Mouse (Mus musculus): Measurements from ENCODE around the gene Zfp563. TPM values are rescaled to one million over a fixed set of nuclear protein-coding genes. Genes with fewer than 3 reads are reported as not detected.

Gene Zfp563
- polyA plus RNA-seq, 1 experiment = 5.5 TPM

GRCm38 (mm10) chr17:33092391-33093193, 3.5 kb downstream of the Zfp563 start:
- Histone ChIP-seq H3K27me3 (ENCODE audit: control insufficient read depth, insufficient read depth, low read length, poor library complexity, severe bottlenecking) (no peaks in the 10 kb centered on the region), H3K4me3 (ENCODE audit: low read depth, low read length) (peak overlapping the region; percentile 77), H3K36me3 (ENCODE audit: control insufficient read depth, insufficient read depth, low read length, poor library complexity, severe bottlenecking) (no peaks in the 10 kb centered on the region), H3K27ac (ENCODE audit: insufficient read depth, low read length) (no peak overlapping the region), H3K9ac (ENCODE audit: low read depth, poor library complexity, severe bottlenecking) (peak overlapping the region; percentile 44), H3K9me3 (replicated peaks; ENCODE audit: control insufficient read depth, insufficient read depth, low read length, poor library complexity, severe bottlenecking) (no peaks in the 10 kb centered on the region), H3K4me1 (ENCODE audit: control insufficient read depth, insufficient read depth, low read length) (no peaks in the 10 kb centered on the region)
- TF ChIP-seq CTCF (IDR thresholded peaks at IDR 0.05; ENCODE audit: low read depth, low read length) (no peak), POLR2A (IDR thresholded peaks at IDR 0.05; ENCODE audit: insufficient read depth, low read length) (no peak)

- no peaks in the 10 kb centered on the region for H3K36me3 ChIP-seq (ENCODE audit: control insufficient read depth, insufficient read depth, low read length, poor library complexity, severe bottlenecking)
- no peaks in the 10 kb centered on the region for H3K27me3 ChIP-seq (ENCODE audit: control insufficient read depth, insufficient read depth, low read length, poor library complexity, severe bottlenecking)
- no peaks in the 10 kb centered on the region for H3K9me3 ChIP-seq (replicated peaks; ENCODE audit: control insufficient read depth, insufficient read depth, low read length, poor library complexity, severe bottlenecking)
- no peak overlapping the region for H3K9ac ChIP-seq (ENCODE audit: low read depth, poor library complexity, severe bottlenecking)
- TF ChIP-seq EP300 (IDR thresholded peaks at IDR 0.05; ENCODE audit: insufficient read depth, low read depth, low read length) (no peak), POLR2A (IDR thresholded peaks at IDR 0.05; ENCODE audit: insufficient read depth, low read length) (no peak), CTCF (IDR thresholded peaks at IDR 0.05; ENCODE audit: low read depth, low read length) (no peak)
- H3K4me1 ChIP-seq (ENCODE audit: control insufficient read depth, insufficient read depth, low read length) = no peaks in the 10 kb centered on the region
- H3K4me3 ChIP-seq (ENCODE audit: low read depth, low read length) = no peak overlapping the region
- H3K27ac ChIP-seq (ENCODE audit: insufficient read depth, low read length) = no peak overlapping the region
Observed at GRCm38 (mm10) chr17:33097396-33097795, 8.3 kb downstream of the Zfp563 start.

GRCm38 (mm10) chr17:33124546-33124945, 35.4 kb downstream of the Zfp563 start:
- no peak overlapping the region for H3K27ac ChIP-seq (ENCODE audit: insufficient read depth, low read length)
- no peaks in the 10 kb centered on the region for H3K4me1 ChIP-seq (ENCODE audit: control insufficient read depth, insufficient read depth, low read length)
- no peaks in the 10 kb centered on the region for H3K27me3 ChIP-seq (ENCODE audit: control insufficient read depth, insufficient read depth, low read length, poor library complexity, severe bottlenecking)
- TF ChIP-seq CTCF (IDR thresholded peaks at IDR 0.05; ENCODE audit: low read depth, low read length) = no peak
- no peak for TF ChIP-seq POLR2A (IDR thresholded peaks at IDR 0.05; ENCODE audit: insufficient read depth, low read length)
- TF ChIP-seq EP300 (IDR thresholded peaks at IDR 0.05; ENCODE audit: insufficient read depth, low read depth, low read length) = no peak
- H3K9ac ChIP-seq (ENCODE audit: low read depth, poor library complexity, severe bottlenecking) = no peak overlapping the region
- no peak overlapping the region for H3K4me3 ChIP-seq (ENCODE audit: low read depth, low read length)
- no peaks in the 10 kb centered on the region; the same call in 1 of the 2 replicates for H3K9me3 ChIP-seq (replicated peaks; ENCODE audit: control insufficient read depth, insufficient read depth, low read length, poor library complexity, severe bottlenecking)
- no peaks in the 10 kb centered on the region for H3K36me3 ChIP-seq (ENCODE audit: control insufficient read depth, insufficient read depth, low read length, poor library complexity, severe bottlenecking)

- no peak overlapping the region for H3K4me3 ChIP-seq (ENCODE audit: low read depth, low read length)
- TF ChIP-seq POLR2A (IDR thresholded peaks at IDR 0.05; ENCODE audit: insufficient read depth, low read length) (no peak), CTCF (IDR thresholded peaks at IDR 0.05; ENCODE audit: low read depth, low read length) (no peak), EP300 (IDR thresholded peaks at IDR 0.05; ENCODE audit: insufficient read depth, low read depth, low read length) (no peak)
- H3K27me3 ChIP-seq (ENCODE audit: control insufficient read depth, insufficient read depth, low read length, poor library complexity, severe bottlenecking) = no peaks in the 10 kb centered on the region
- no peaks in the 10 kb centered on the region; the same call in 1 of the 2 replicates for H3K9me3 ChIP-seq (replicated peaks; ENCODE audit: control insufficient read depth, insufficient read depth, low read length, poor library complexity, severe bottlenecking)
- no peak overlapping the region for H3K27ac ChIP-seq (ENCODE audit: insufficient read depth, low read length)
- no peak overlapping the region for H3K9ac ChIP-seq (ENCODE audit: low read depth, poor library complexity, severe bottlenecking)
- no peaks in the 10 kb centered on the region for H3K36me3 ChIP-seq (ENCODE audit: control insufficient read depth, insufficient read depth, low read length, poor library complexity, severe bottlenecking)
- H3K4me1 ChIP-seq (ENCODE audit: control insufficient read depth, insufficient read depth, low read length) = no peaks in the 10 kb centered on the region
Observed at GRCm38 (mm10) chr17:33126257-33126656, 37.1 kb downstream of the Zfp563 start.

DNA sequence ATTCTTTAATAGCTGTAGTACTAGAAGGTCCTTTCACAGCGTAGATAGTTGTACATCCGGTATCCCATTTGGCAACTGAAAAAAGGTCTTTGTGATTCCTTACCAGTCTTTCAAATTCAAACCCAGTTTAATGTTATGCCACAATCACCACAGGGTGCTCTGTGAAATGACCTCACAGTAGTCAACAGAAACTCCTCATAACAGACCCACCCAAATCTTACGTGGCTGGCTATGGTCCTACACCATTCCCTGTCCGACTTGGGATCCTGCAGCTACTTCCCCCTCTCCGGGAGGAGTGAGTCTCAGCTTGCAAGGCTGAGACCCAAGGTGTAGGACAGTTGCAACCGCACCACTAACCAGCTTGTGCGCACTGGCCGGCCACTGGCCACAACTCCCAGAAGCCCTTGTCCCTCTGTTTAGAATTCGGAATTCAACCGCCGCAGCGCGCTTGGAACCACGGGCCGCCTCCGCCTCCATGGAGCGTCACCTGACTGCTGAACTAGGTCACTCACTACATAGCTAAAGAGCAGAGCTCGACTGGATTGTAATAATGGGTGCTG, 50.2 kb downstream of the Zfp563 start, which contains the start of gene Morc2b:
Morc2b (minus strand) TSS at position 423 of the 560 bp plus-strand sequence.
- TF ChIP-seq CTCF (IDR thresholded peaks at IDR 0.05; ENCODE audit: low read depth, low read length) (no peak), EP300 (IDR thresholded peaks at IDR 0.05; ENCODE audit: insufficient read depth, low read depth, low read length) (no peak), POLR2A (IDR thresholded peaks at IDR 0.05; ENCODE audit: insufficient read depth, low read length) (no peak)
- H3K9ac ChIP-seq (ENCODE audit: low read depth, poor library complexity, severe bottlenecking) = 0 out of 2 replicates have a peak within 1 kb of the TSS, but pooled peaks have one; percentile 25
- H3K4me3 ChIP-seq (ENCODE audit: low read depth, low read length) = peak within 1 kb of the TSS; percentile 64
- no peaks in the 10 kb centered on the region for H3K27me3 ChIP-seq (ENCODE audit: control insufficient read depth, insufficient read depth, low read length, poor library complexity, severe bottlenecking)
- H3K27ac ChIP-seq (ENCODE audit: insufficient read depth, low read length) = no peak within 1 kb of the TSS
- H3K4me1 ChIP-seq (ENCODE audit: control insufficient read depth, insufficient read depth, low read length) = no peaks in the 10 kb centered on the region
- no peaks in the 10 kb centered on the region for H3K9me3 ChIP-seq (replicated peaks; ENCODE audit: control insufficient read depth, insufficient read depth, low read length, poor library complexity, severe bottlenecking)
- no peaks in the 10 kb centered on the region for H3K36me3 ChIP-seq (ENCODE audit: control insufficient read depth, insufficient read depth, low read length, poor library complexity, severe bottlenecking)

Other genes with a start within 250 kb of the Zfp563 start
- gene Zfp870, start 197.7 kb upstream of the Zfp563 start, polyA plus RNA-seq (2011; ENCODE audit: insufficient read depth, insufficient read length, low read depth, missing spikeins) = 17.6 and 19.0 TPM in 2 replicates
- not detected in 2 replicates for gene Cyp4f14, start 172.0 kb upstream of the Zfp563 start, polyA plus RNA-seq (2011; ENCODE audit: insufficient read depth, insufficient read length, low read depth, missing spikeins)
- 12.7 and 18.8 TPM in 2 replicates for gene Cyp4f13, start 141.9 kb upstream of the Zfp563 start, polyA plus RNA-seq (2011; ENCODE audit: insufficient read depth, insufficient read length, low read depth, missing spikeins)
- gene Zfp472, start 123.5 kb upstream of the Zfp563 start, polyA plus RNA-seq (2011; ENCODE audit: insufficient read depth, insufficient read length, low read depth, missing spikeins) = 12.9 and 14.5 TPM in 2 replicates
- 9.9 and 13.5 TPM in 2 replicates for gene Zfp952, start 96.2 kb upstream of the Zfp563 start, polyA plus RNA-seq (2011; ENCODE audit: insufficient read depth, insufficient read length, low read depth, missing spikeins)
- 9.5 and 10.5 TPM in 2 replicates for gene Zfp763, start 55.9 kb upstream of the Zfp563 start, polyA plus RNA-seq (2011; ENCODE audit: insufficient read depth, insufficient read length, low read depth, missing spikeins)
- not detected in 2 replicates for gene 4921501E09Rik, start 21.3 kb upstream of the Zfp563 start, polyA plus RNA-seq (2011; ENCODE audit: insufficient read depth, insufficient read length, low read depth, missing spikeins)
- 0.21 and 0.23 TPM in 2 replicates for gene Morc2b, start 50.4 kb downstream of the Zfp563 start, polyA plus RNA-seq (2011; ENCODE audit: insufficient read depth, insufficient read length, low read depth, missing spikeins)
- gene Olfr55, start 79.1 kb downstream of the Zfp563 start, polyA plus RNA-seq (2011; ENCODE audit: insufficient read depth, insufficient read length, low read depth, missing spikeins) = not detected in 2 replicates
- not detected in 2 replicates for gene Olfr239, start 102.0 kb downstream of the Zfp563 start, polyA plus RNA-seq (2011; ENCODE audit: insufficient read depth, insufficient read length, low read depth, missing spikeins)
- gene Olfr1564, start 132.4 kb downstream of the Zfp563 start, polyA plus RNA-seq (2011; ENCODE audit: insufficient read depth, insufficient read length, low read depth, missing spikeins) = 0.43 and 0.52 TPM in 2 replicates
- gene Zfp955a, start 165.8 kb downstream of the Zfp563 start, polyA plus RNA-seq (2011; ENCODE audit: insufficient read depth, insufficient read length, low read depth, missing spikeins) = 13.8 and 14.0 TPM in 2 replicates
- not detected in 2 replicates for gene Olfr63, start 175.4 kb downstream of the Zfp563 start, polyA plus RNA-seq (2011; ENCODE audit: insufficient read depth, insufficient read length, low read depth, missing spikeins)
- 9.3 and 14.8 TPM in 2 replicates for gene Zfp955b, start 200.2 kb downstream of the Zfp563 start, polyA plus RNA-seq (2011; ENCODE audit: insufficient read depth, insufficient read length, low read depth, missing spikeins)

Measured in ES-Bruce4 (cell line).